Mouse (Mus musculus) erythroblast, embryonic 14.5 days (primary cell): Measurements from ENCODE around the gene Zfp451.

Experiments
- GATA1 ChIP-seq: IDR thresholded peaks from 2 replicates; pipeline ENCODE4 v1.6.1; 2012; ENCODE audit warnings: low read length, inconsistent platforms, mixed read lengths
- TAL1 ChIP-seq: IDR thresholded peaks from 3 replicates; pipeline ENCODE4 v1.6.1; 2012; ENCODE audit warnings: low read length, inconsistent platforms, mixed read lengths

DNA sequence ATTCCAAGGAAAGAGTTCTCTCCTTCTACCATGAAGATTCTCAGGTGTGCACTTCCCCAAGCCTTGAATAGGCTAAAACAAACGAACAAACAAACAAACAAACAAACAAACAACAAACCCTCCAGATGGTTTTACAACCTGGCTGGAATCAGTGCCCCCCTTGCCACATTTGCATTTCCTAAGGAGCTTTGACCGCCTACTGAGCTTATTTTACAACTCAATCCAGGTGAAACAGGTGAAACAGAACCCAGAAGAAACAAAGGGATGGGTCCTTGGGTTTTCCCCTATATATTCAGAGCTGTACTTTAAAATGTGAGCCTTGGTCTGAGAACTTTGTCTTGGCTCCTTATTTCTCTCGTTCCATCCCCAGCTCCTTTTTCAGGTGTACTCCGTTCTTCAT, 16.2 kb upstream of the Zfp451 start:
- TF ChIP-seq TAL1 (no peak), GATA1 (no peak)
